Mouse (Mus musculus) heart, postnatal 0 days (tissue): ENCODE measurements around the gene Olfr744.

Experiments used
- CTCF ChIP-seq: IDR thresholded peaks from 2 replicates; pipeline ENCODE4 v1.5.1; 2016; ENCODE audit warnings: antibody characterized with exemption, control low read depth, low read depth
- EP300 ChIP-seq: IDR thresholded peaks from 2 replicates; pipeline ENCODE4 v1.6.1; 2016; ENCODE audit warnings: antibody characterized with exemption, low read depth

- TF ChIP-seq CTCF (no peak), EP300 (no peak)
These were observed 32.1 kb downstream of the Olfr744 start, which contains the start of gene Olfr746 for GRCm38 (mm10) chr14:50646783-50647182.
